Mouse (Mus musculus) cerebellum, postnatal 10 days (tissue): Measurements from ENCODE around the gene Kank1.

Source experiments
- DNase-seq, 2 experiments: peaks; one replicate each; pipeline ENCODE4 v3.0.0; 2021; ENCODE audit warnings: mixed read lengths in 2 of 2

Kank1 gene

GRCm38 (mm10) chr19:25236596-25237491, at the start of gene Kank1:
TSS of gene Kank1 (plus strand) at chr19:25236975.
- DNase-seq = peak; percentile 70 to 81

GRCm38 (mm10) chr19:25187681-25188080, 49.1 kb upstream of the Kank1 start:
- no peak for DNase-seq

- DNase-seq = peak; percentile 74 to 80
These were observed 43.0 kb upstream of the Kank1 start for GRCm38 (mm10) chr19:25193751-25194150.

- DNase-seq = peak; percentile 34 to 38
These were observed 36.5 kb upstream of the Kank1 start for GRCm38 (mm10) chr19:25200081-25200860.

GRCm38 (mm10) chr19:25203077-25203476, 33.7 kb upstream of the Kank1 start:
- DNase-seq = no peak

- no peak for DNase-seq
These were observed 29.8 kb upstream of the Kank1 start for GRCm38 (mm10) chr19:25206969-25207368.

GRCm38 (mm10) chr19:25207731-25208361, 28.9 kb upstream of the Kank1 start:
- DNase-seq = peak; percentile 19 to 39

GRCm38 (mm10) chr19:25208596-25209110, 28.1 kb upstream of the Kank1 start:
- no peak for DNase-seq

- no peak for DNase-seq
These were observed 16.2 kb upstream of the Kank1 start for GRCm38 (mm10) chr19:25220611-25221010.

GRCm38 (mm10) chr19:25221964-25222640, 14.7 kb upstream of the Kank1 start:
- no peak for DNase-seq

- no peak for DNase-seq
These were observed 6.5 kb upstream of the Kank1 start for GRCm38 (mm10) chr19:25230058-25230974.

GRCm38 (mm10) chr19:25230975-25231334, 5.8 kb upstream of the Kank1 start:
- DNase-seq = no peak

GRCm38 (mm10) chr19:25232032-25232431, 4.7 kb upstream of the Kank1 start:
- no peak for DNase-seq

GRCm38 (mm10) chr19:25237492-25238040, 791 bp downstream of the Kank1 start:
- DNase-seq = peak; percentile 54 to 59

- no peak for DNase-seq
These were observed 1.3 kb downstream of the Kank1 start for GRCm38 (mm10) chr19:25238121-25238520.

GRCm38 (mm10) chr19:25243566-25243965, 6.8 kb downstream of the Kank1 start:
- no peak for DNase-seq

GRCm38 (mm10) chr19:25246062-25246461, 9.3 kb downstream of the Kank1 start:
- no peak for DNase-seq

- no peak for DNase-seq
These were observed 11.2 kb downstream of the Kank1 start for GRCm38 (mm10) chr19:25247858-25248552.

GRCm38 (mm10) chr19:25249230-25249629, 12.5 kb downstream of the Kank1 start:
- no peak for DNase-seq

- DNase-seq = no peak
These were observed 14.9 kb downstream of the Kank1 start for GRCm38 (mm10) chr19:25251610-25252140.
